Mouse (Mus musculus) CH12.LX (cell line): ENCODE measurements around the gene Wnt7a. TPM values are rescaled to one million over a fixed set of nuclear protein-coding genes. Genes with fewer than 3 reads are reported as not detected.

Experiments
- DNase-seq: peaks from one replicate; pipeline ENCODE4 v3.0.0-alpha.2; 2013; ENCODE audit errors: extremely low read depth
- H3K27ac ChIP-seq: 2 replicates; pipeline ENCODE4 v1.5.1; 2012; ENCODE audit warnings: low read depth, mild to moderate bottlenecking, control low read depth, moderate library complexity; ENCODE audit not compliant: insufficient read depth
- H3K27me3 ChIP-seq: replicated peaks from 2 replicates; pipeline ENCODE3; 2012; ENCODE audit warnings: inconsistent platforms
- H3K36me3 ChIP-seq, 2 experiments: replicated peaks in 1 of 2; 2 replicates each; pipeline versions ENCODE3 to v1.6.1; 2012; ENCODE audit warnings: inconsistent platforms in 1 of 2, low read length in 1 of 2, mild to moderate bottlenecking in 1 of 2, mixed read lengths in 1 of 2, moderate library complexity in 1 of 2; ENCODE audit not compliant: control insufficient read depth in 1 of 2, insufficient read depth in 1 of 2
- H3K4me1 ChIP-seq, 2 experiments: 2 replicates each; pipeline ENCODE4 v1.6.1; 2012; ENCODE audit warnings: inconsistent platforms in 1 of 2, moderate library complexity in 1 of 2; ENCODE audit not compliant: insufficient read depth in 2 of 2, control insufficient read depth in 1 of 2
- H3K4me2 ChIP-seq: 2 replicates; pipeline ENCODE4 v1.6.1; 2012; ENCODE audit warnings: low read depth, mild to moderate bottlenecking, control low read depth; ENCODE audit not compliant: poor library complexity, insufficient read depth, severe bottlenecking
- H3K4me3 ChIP-seq, 3 experiments: fragments of 150-350 bp in 1 of 3; sonication (generic) in 1 of 3; replicated peaks in 1 of 3; 2 replicates each; pipeline versions ENCODE3 to v1.5.1; 2011 to 2012; ENCODE audit warnings: low read depth in 2 of 3, low read length in 2 of 3, mild to moderate bottlenecking in 2 of 3, moderate library complexity in 2 of 3, control low read depth in 1 of 3, improper control_type of control experiment in 1 of 3, inconsistent platforms in 1 of 3, mixed read lengths in 1 of 3; ENCODE audit not compliant: poor library complexity in 1 of 3
- H3K79me2 ChIP-seq: replicated peaks from 2 replicates; pipeline ENCODE4 v1.6.1; 2012; ENCODE audit warnings: mild to moderate bottlenecking, moderate library complexity; ENCODE audit not compliant: control insufficient read depth, poor library complexity, insufficient read depth, severe bottlenecking; ENCODE audit errors: extremely low read depth
- H3K9ac ChIP-seq: 2 replicates; pipeline ENCODE4 v1.6.1; 2012; ENCODE audit warnings: low read depth, mild to moderate bottlenecking, control low read depth, moderate library complexity; ENCODE audit not compliant: insufficient read depth
- H3K9me3 ChIP-seq: replicated peaks from 2 replicates; pipeline ENCODE3; 2012; ENCODE audit warnings: low read length, inconsistent platforms, mixed read lengths
- BHLHE40 ChIP-seq: IDR thresholded peaks from 2 replicates; pipeline ENCODE4 v1.6.1; 2011; ENCODE audit warnings: mild to moderate bottlenecking, low read depth, low read length, improper control_type of control experiment
- CTCF ChIP-seq, 2 experiments: IDR thresholded peaks in 1 of 2; conservative IDR thresholded peaks in 1 of 2; 2 replicates each; pipeline ENCODE4 v1.5.1; 2011 to 2012; ENCODE audit warnings: low read depth in 2 of 2, low read length in 2 of 2, improper control_type of control experiment in 1 of 2, inconsistent platforms in 1 of 2, mild to moderate bottlenecking in 1 of 2, moderate library complexity in 1 of 2
- E2F4 ChIP-seq: IDR thresholded peaks from 2 replicates; pipeline ENCODE4 v1.6.1; 2011; ENCODE audit warnings: low read depth, low read length, improper control_type of control experiment; ENCODE audit not compliant: insufficient replicate concordance
- EP300 ChIP-seq: IDR thresholded peaks from 2 replicates; pipeline ENCODE4 v1.6.1; 2011; ENCODE audit warnings: low read length, improper control_type of control experiment
- GABPA ChIP-seq: IDR thresholded peaks from 2 replicates; pipeline ENCODE4 v1.6.1; 2012; ENCODE audit warnings: low read depth, low read length, improper control_type of control experiment, inconsistent platforms; ENCODE audit not compliant: insufficient replicate concordance
- JUND ChIP-seq: conservative IDR thresholded peaks from 2 replicates; pipeline ENCODE4 v1.6.1; 2011; ENCODE audit warnings: low read depth, low read length, improper control_type of control experiment
- MAFK ChIP-seq: IDR thresholded peaks from 2 replicates; pipeline ENCODE4 v1.6.1; 2011; ENCODE audit warnings: low read length, improper control_type of control experiment; ENCODE audit not compliant: insufficient replicate concordance
- MAX ChIP-seq: IDR thresholded peaks from 2 replicates; pipeline ENCODE4 v1.6.1; 2011; ENCODE audit warnings: low read length, improper control_type of control experiment
- MAZ ChIP-seq: IDR thresholded peaks from 2 replicates; pipeline ENCODE4 v1.6.1; 2012; ENCODE audit warnings: low read depth, mild to moderate bottlenecking, inconsistent platforms, low read length, improper control_type of control experiment, moderate library complexity
- MYC ChIP-seq: IDR thresholded peaks from 2 replicates; pipeline ENCODE4 v1.6.1; 2011; ENCODE audit warnings: low read depth, mild to moderate bottlenecking, improper control_type of control experiment, low read length
- NELFE ChIP-seq: IDR thresholded peaks from 2 replicates; pipeline ENCODE4 v1.6.1; 2011; ENCODE audit warnings: low read depth, low read length, improper control_type of control experiment
- PAX5 ChIP-seq: IDR thresholded peaks from 2 replicates; pipeline ENCODE4 v1.6.1; 2012; ENCODE audit warnings: low read length, inconsistent platforms, mixed read lengths
- RAD21 ChIP-seq: IDR thresholded peaks from 2 replicates; pipeline ENCODE4 v1.6.1; 2011; ENCODE audit warnings: low read depth, mild to moderate bottlenecking, low read length, improper control_type of control experiment, moderate library complexity
- SMC3 ChIP-seq: IDR thresholded peaks from 2 replicates; pipeline ENCODE4 v1.6.1; 2011; ENCODE audit warnings: low read depth, low read length, improper control_type of control experiment
- TBP ChIP-seq: conservative IDR thresholded peaks from 2 replicates; pipeline ENCODE4 v1.6.1; 2011; ENCODE audit warnings: low read depth, low read length, improper control_type of control experiment
- UBTF ChIP-seq: IDR thresholded peaks from 2 replicates; pipeline ENCODE4 v1.6.1; 2012; ENCODE audit warnings: low read depth, mild to moderate bottlenecking, inconsistent platforms, low read length, improper control_type of control experiment, moderate library complexity
- USF2 ChIP-seq: conservative IDR thresholded peaks from 2 replicates; pipeline ENCODE4 v1.6.1; 2011; ENCODE audit warnings: low read depth, low read length, improper control_type of control experiment
- ZC3H11A ChIP-seq: IDR thresholded peaks from 2 replicates; pipeline ENCODE4 v1.6.1; 2012; ENCODE audit warnings: low read depth, mild to moderate bottlenecking, inconsistent platforms, low read length, improper control_type of control experiment
- ZKSCAN1 ChIP-seq: IDR thresholded peaks from 2 replicates; pipeline ENCODE4 v1.6.1; 2012; ENCODE audit warnings: low read depth, inconsistent platforms, low read length, improper control_type of control experiment, borderline replicate concordance
- ZNF384 ChIP-seq: IDR thresholded peaks from 2 replicates; pipeline ENCODE4 v1.6.1; 2012; ENCODE audit warnings: low read depth, low read length, improper control_type of control experiment, inconsistent platforms
- dilution Hi-C: fragments of 300-500 bp; cut with MboI; formaldehyde crosslinking; loops from 2 replicates; pipeline ENCODE4 v1.14.3; 2020; ENCODE audit warnings: low sequenced_read_pairs; ENCODE audit not compliant: extremely low pct_unique_long_range_greater_than_20kb, extremely low pct_ligation_motif_present
- in situ Hi-C: fragments of 300-500 bp; cut with MboI; formaldehyde crosslinking; loops from 3 replicates; pipeline ENCODE4 v1.14.3; 2019; ENCODE audit warnings: low sequenced_read_pairs, low pct_ligation_motif_present, low pct_unique_long_range_greater_than_20kb, mixed read lengths
- polyA plus RNA-seq: library from polyadenylated mRNA; unstranded; fragments of >175 nt; gene quantifications from 2 replicates; pipeline ENCODE4 v1.2.1, GENCODE M21; 2012; ENCODE audit warnings: low read depth; ENCODE audit not compliant: insufficient read length
- total RNA-seq, 2 experiments: library from RNA; depleted of rRNA; stranded (reverse); fragments of 300-350 nt in 1 of 2; fragments of >200 nt in 1 of 2; gene quantifications; 2 replicates each; pipeline ENCODE4 v1.2.3; 2012 to 2014

The Wnt7a gene
- total and polyA plus RNA-seq, 3 experiments, result not detected

DNA sequence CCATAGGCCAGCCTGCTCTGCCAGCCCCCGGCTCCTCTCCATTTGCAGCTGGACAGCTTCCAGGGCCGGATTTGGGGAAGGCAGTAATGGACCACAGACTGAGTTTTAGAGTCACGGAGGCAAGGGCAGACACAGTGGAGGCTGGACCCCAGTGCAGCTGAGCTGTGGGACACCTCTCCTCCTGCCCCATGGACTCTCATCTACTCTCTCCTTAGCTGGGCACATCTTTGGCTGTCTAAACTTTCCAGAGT is 64.3 kb downstream of the Wnt7a start:
- Histone ChIP-seq H3K27ac (no peak overlapping the region), H3K79me2 (no peaks in the 10 kb centered on the region), H3K9ac (no peak overlapping the region), H3K36me3 (no peaks in the 10 kb centered on the region), H3K9me3 (no peaks in the 10 kb centered on the region), H3K4me2 (no peak overlapping the region), H3K4me1 (no peaks in the 10 kb centered on the region), H3K27me3 (peaks cover 93% of the 10 kb centered on the region), H3K4me3 (no peak overlapping the region)
- dilution Hi-C loops, result no loop called here
- no peak for DNase-seq
- TF ChIP-seq TBP (no peak), ZC3H11A (no peak), RAD21 (no peak), GABPA (no peak)
- in situ Hi-C loops, result no loop called here

DNA sequence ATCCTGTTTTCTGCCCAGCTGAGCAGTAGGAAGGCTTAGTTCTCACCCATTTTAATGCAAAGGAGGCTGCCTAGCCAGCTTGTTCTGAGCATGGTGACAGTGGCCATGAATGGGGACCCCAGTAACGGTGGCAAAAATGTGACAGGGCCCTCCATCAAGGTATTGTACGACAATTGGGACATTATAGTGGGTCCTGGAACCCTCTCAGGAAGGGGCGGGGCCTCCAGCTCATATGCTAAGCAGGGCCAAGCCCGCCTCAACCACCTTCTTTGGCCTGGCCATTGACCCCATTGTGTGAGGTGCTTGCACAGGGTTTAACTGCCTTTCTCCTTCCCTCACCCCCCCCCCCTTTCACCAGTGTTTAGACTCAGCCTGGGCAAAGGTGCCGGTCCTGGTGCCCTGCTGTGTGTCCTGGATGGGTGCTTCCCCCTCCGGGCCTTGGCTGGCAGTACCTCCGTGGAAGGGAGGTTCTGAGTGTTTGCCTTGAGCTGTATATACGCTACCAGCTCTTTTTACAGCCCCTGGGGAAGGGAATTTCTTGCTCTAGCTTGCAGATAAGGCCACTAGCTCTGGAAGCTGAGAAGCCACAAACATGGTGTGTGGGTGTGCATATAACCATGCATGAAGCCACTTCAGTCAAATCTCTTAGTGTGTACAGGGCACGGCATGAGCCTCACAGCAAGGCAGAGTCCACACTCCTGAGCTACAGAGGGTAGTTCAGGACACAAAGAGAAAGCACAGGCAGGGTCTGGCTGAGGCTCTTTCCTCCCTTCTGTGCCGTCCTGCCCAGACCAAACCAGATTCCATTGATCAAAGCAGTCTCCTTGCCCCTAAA is 64.9 kb downstream of the Wnt7a start:
- no peak overlapping the region for H3K4me3 ChIP-seq
- dilution Hi-C loops, result no loop called here
- peaks cover 94% of the 10 kb centered on the region for H3K27me3 ChIP-seq
- no peak for TF ChIP-seq PAX5
- no peak for TF ChIP-seq USF2
- no peak for TF ChIP-seq NELFE
- no peak for TF ChIP-seq BHLHE40
- TF ChIP-seq JUND, result no peak
- no peak for TF ChIP-seq MAZ
- TF ChIP-seq UBTF, result no peak
- TF ChIP-seq CTCF (conservative IDR thresholded peaks at IDR 0.05 in 1 of 2, IDR thresholded peaks at IDR 0.05 in 1 of 2; ENCODE audit: low read depth in 2 of 2, low read length in 2 of 2), result no peak
- TF ChIP-seq ZKSCAN1, result no peak
- no peak for TF ChIP-seq SMC3
- TF ChIP-seq MAFK, result no peak
- TF ChIP-seq ZNF384, result no peak
- TF ChIP-seq EP300, result no peak
- TF ChIP-seq MYC, result no peak
- TF ChIP-seq E2F4, result no peak
- no peak for TF ChIP-seq MAX
- H3K27ac ChIP-seq, result no peak overlapping the region
- H3K4me2 ChIP-seq, result no peak overlapping the region
- in situ Hi-C loops, result no loop called here
- H3K9ac ChIP-seq, result no peak overlapping the region
- no peaks in the 10 kb centered on the region for H3K79me2 ChIP-seq
- H3K36me3 ChIP-seq, result no peaks in the 10 kb centered on the region
- H3K9me3 ChIP-seq, result no peaks in the 10 kb centered on the region
- no peaks in the 10 kb centered on the region for H3K4me1 ChIP-seq
- no peak for DNase-seq
